14 mouse cellular contexts compared by ENCODE assay signal in genomic region chr7:130030711-130031110, GRCm38 (mm10).
"Had no signal": no experiment of that assay in that cellular context is flagged by ENCODE, and none has a peak within 500 bp of the region (broad histone marks: within the 10 kb centered on the region; RNA-seq: fewer than 3 reads in every experiment).

No protein-coding gene starts in this region.

- DNase-seq: retina, postnatal 1 day; right cerebral cortex, adult 18-20 months; right cerebral cortex, postnatal 14 days; right cerebral cortex, postnatal 25 days; right cerebral cortex, postnatal 4 days; spleen, adult 18-20 months; thymus, adult 18-20 months; thymus, adult 2 months; thymus, postnatal 14 days; thymus, postnatal 25 days; thymus, postnatal 36 days; thymus, postnatal 4 days had no signal

- H3K36me3 ChIP-seq: neural tube, embryonic 15.5 days; stomach, embryonic 15.5 days had no signal

- H3K4me1 ChIP-seq: neural tube, embryonic 15.5 days; stomach, embryonic 15.5 days had no signal

- H3K27ac ChIP-seq: neural tube, embryonic 15.5 days; stomach, embryonic 15.5 days had no signal

- H3K4me3 ChIP-seq: neural tube, embryonic 15.5 days; stomach, embryonic 15.5 days had no signal

- H3K9me3 ChIP-seq: neural tube, embryonic 15.5 days; stomach, embryonic 15.5 days had no signal

- H3K9ac ChIP-seq: neural tube, embryonic 15.5 days; stomach, embryonic 15.5 days had no signal

- H3K4me2 ChIP-seq: neural tube, embryonic 15.5 days; stomach, embryonic 15.5 days had no signal

- H3K27me3 ChIP-seq: neural tube, embryonic 15.5 days; stomach, embryonic 15.5 days had no signal
